Comparison of ENCODE assay signal across 10 mouse cellular contexts in genomic region chr9:118512681-118513233, GRCm38 (mm10). TPM values are rescaled to one million over a fixed set of nuclear protein-coding genes. Genes with fewer than 3 reads are reported as not detected.
DNase-seq lines count a peak whose midpoint lies in the region; ATAC-seq and TF ChIP-seq lines count a peak whose summit lies in the region.
"Had no signal": no experiment of that assay in that cellular context is flagged by ENCODE, and none has a peak within 500 bp of the region (broad histone marks: within the 10 kb centered on the region; RNA-seq: fewer than 3 reads in every experiment).

No protein-coding gene starts in this region.

- 43% methylated on average over 3 of the region's 3 CpGs for WGBS in kidney, postnatal 0 days
- WGBS in heart, embryonic 14.5 days = 29% methylated on average over 3 of the region's 3 CpGs
- WGBS in forebrain, embryonic 14.5 days = 83% methylated on average over 3 of the region's 3 CpGs

- no peaks in the 10 kb centered on the region for H3K9me3 ChIP-seq in kidney, postnatal 0 days (replicated peaks; ENCODE audit: low read length)
- no peaks in the 10 kb centered on the region for H3K9me3 ChIP-seq in heart, embryonic 14.5 days (ENCODE audit: control insufficient read depth, low read length)
- H3K9me3 ChIP-seq in forebrain, embryonic 14.5 days (replicated peaks; ENCODE audit: control insufficient read depth, low read length) = no peaks in the 10 kb centered on the region

- no peak overlapping the region for H3K4me3 ChIP-seq in kidney, postnatal 0 days (replicated peaks; ENCODE audit: low read depth, low read length)
- H3K4me3 ChIP-seq in heart, embryonic 14.5 days (ENCODE audit: control insufficient read depth in 1 of 2, insufficient read depth in 1 of 2, low read depth in 1 of 2, low read length in 2 of 2) = no peak overlapping the region
- no peak overlapping the region for H3K4me3 ChIP-seq in forebrain, embryonic 14.5 days (ENCODE audit: low read depth, low read length)

- TF ChIP-seq CTCF in kidney, postnatal 0 days (IDR thresholded peaks at IDR 0.05; ENCODE audit: low read depth) = no peak

- peak overlapping the region; percentile 43; the same call in 1 of the 2 replicates for H3K27ac ChIP-seq in kidney, postnatal 0 days
- peak overlapping the region; percentile 42 to 65 for H3K27ac ChIP-seq in heart, embryonic 14.5 days (replicated peaks in 1 of 2; ENCODE audit: control insufficient read depth in 1 of 2, insufficient read depth in 1 of 2, low read depth in 2 of 2, low read length in 2 of 2)
- no peak overlapping the region for H3K27ac ChIP-seq in forebrain, embryonic 14.5 days (ENCODE audit: low read depth, low read length)

- ATAC-seq in kidney, postnatal 0 days (replicated peaks; ENCODE audit: low FRiP score, low read depth) = no peak; the same call in 1 of the 2 replicates
- no peak for ATAC-seq in heart, embryonic 14.5 days (ENCODE audit: insufficient number of reproducible peaks, insufficient read depth, low FRiP score, low read depth)
- ATAC-seq in neutrophil, adult 5-6 weeks (ENCODE audit: extremely low read depth, insufficient number of reproducible peaks, low FRiP score, poor library complexity, severe bottlenecking) = 0 out of 2 replicates have a peak, but pooled peaks have one; percentile 9
- no peak for ATAC-seq in forebrain, embryonic 14.5 days

- H3K36me3 ChIP-seq in kidney, postnatal 0 days (ENCODE audit: insufficient read depth, low read length) = peaks cover 16% of the 10 kb centered on the region; the same call in 1 of the 2 replicates
- H3K36me3 ChIP-seq in heart, embryonic 14.5 days (ENCODE audit: control insufficient read depth, insufficient read depth, low read length) = peaks cover 31% of the 10 kb centered on the region
- peaks cover 16% of the 10 kb centered on the region for H3K36me3 ChIP-seq in forebrain, embryonic 14.5 days (ENCODE audit: control insufficient read depth, insufficient read depth, low read length)

- H3K27me3 ChIP-seq in kidney, postnatal 0 days (ENCODE audit: insufficient read depth, low read length) = no peaks in the 10 kb centered on the region
- no peaks in the 10 kb centered on the region for H3K27me3 ChIP-seq in heart, embryonic 14.5 days (ENCODE audit: control insufficient read depth, insufficient read depth, low read length)
- no peaks in the 10 kb centered on the region for H3K27me3 ChIP-seq in forebrain, embryonic 14.5 days (replicated peaks; ENCODE audit: control insufficient read depth, insufficient read depth, low read length)

- H3K9ac ChIP-seq in kidney, postnatal 0 days (ENCODE audit: low read depth, low read length) = no peak overlapping the region
- H3K9ac ChIP-seq in heart, embryonic 14.5 days (ENCODE audit: low read length) = peak overlapping the region; percentile 35; the same call in 1 of the 2 replicates
- no peak overlapping the region for H3K9ac ChIP-seq in forebrain, embryonic 14.5 days (ENCODE audit: low read length)

- H3K4me1 ChIP-seq in kidney, postnatal 0 days (replicated peaks; ENCODE audit: insufficient read depth, low read length) = peaks cover 12% of the 10 kb centered on the region; the same call in 1 of the 2 replicates
- H3K4me1 ChIP-seq in heart, embryonic 14.5 days (ENCODE audit: control insufficient read depth in 2 of 2, insufficient read depth in 2 of 2, low read length in 2 of 2) = peaks cover 19 to 80% of the 10 kb centered on the region in 2 experiments
- H3K4me1 ChIP-seq in forebrain, embryonic 14.5 days (ENCODE audit: control insufficient read depth, insufficient read depth, low read length) = peaks cover 3% of the 10 kb centered on the region; the same call in 1 of the 2 replicates

- DNase-seq in kidney, postnatal 0 days (ENCODE audit: low spot score) = peak; percentile 47
- DNase-seq in kidney, adult 18-20 months = no peak
- peak; percentile 53 for DNase-seq in NIH3T3 (ENCODE audit: low read depth)
- DNase-seq in layer of hippocampus, postnatal 25 days (ENCODE audit: extremely low spot score in 1 of 2, low spot score in 1 of 2) = no peak
- DNase-seq in forebrain, embryonic 14.5 days (ENCODE audit: low spot score) = no peak
- no peak for DNase-seq in cerebellum, postnatal 14 days
- DNase-seq: embryo, embryonic 11 days; right cerebral cortex, postnatal 25 days had no signal

- H3K4me2 ChIP-seq in kidney, postnatal 0 days (ENCODE audit: low read length) = no peak overlapping the region
- peak overlapping the region; percentile 16; the same call in 1 of the 2 replicates for H3K4me2 ChIP-seq in heart, embryonic 14.5 days (ENCODE audit: low read length)
- no peak overlapping the region for H3K4me2 ChIP-seq in forebrain, embryonic 14.5 days (ENCODE audit: low read length)

RNA-seq across cellular contexts. Expression of gene Golga4, which starts 6.7 kb away (rescaled TPM):
- 38.9 and 46.5 TPM in 2 replicates for polyA plus RNA-seq in kidney, postnatal 0 days (2015; fragmentation: Nextera tagmentation; extraction: Ambion mirVana)
- 61.0 and 64.0 TPM in 2 replicates for polyA plus RNA-seq in heart, embryonic 14.5 days (2014; fragmentation: Nextera tagmentation; extraction: Ambion mirVana)
- 120 and 135 TPM in 2 replicates for total RNA-seq in neutrophil, adult 5-6 weeks (2017)
- 10 to 100 TPM; 69.2 to 98.9 TPM for total RNA-seq in layer of hippocampus, postnatal 25 days (2021)
- 28.5 and 41.2 TPM in 2 replicates for polyA plus RNA-seq in forebrain, embryonic 14.5 days (2014; fragmentation: Nextera tagmentation; extraction: Ambion mirVana)

RNA-seq across cellular contexts. Expression of gene Eomes, which starts 34.7 kb away (rescaled TPM):
- polyA plus RNA-seq in kidney, postnatal 0 days (2015; fragmentation: Nextera tagmentation; extraction: Ambion mirVana) = 0.08 TPM in 1 of 2 replicates, not detected in the other
- polyA plus RNA-seq in heart, embryonic 14.5 days (2014; fragmentation: Nextera tagmentation; extraction: Ambion mirVana) = not detected in 2 replicates
- 1.7 and 2.2 TPM in 2 replicates for total RNA-seq in neutrophil, adult 5-6 weeks (2017)
- 1 to 10 TPM; 1.3 TPM for total RNA-seq in layer of hippocampus, postnatal 25 days (2021)
- 22.9 and 24.1 TPM in 2 replicates for polyA plus RNA-seq in forebrain, embryonic 14.5 days (2014; fragmentation: Nextera tagmentation; extraction: Ambion mirVana)

Comparison
In these comparisons a context has a peak if more than half of its experiments do, and no peak if none do; other contexts are left out.
1. DNase-seq: peak in kidney, postnatal 0 days (single experiment) and NIH3T3 (single experiment); none in kidney, adult 18-20 months (single experiment), layer of hippocampus, postnatal 25 days (0 of 2), forebrain, embryonic 14.5 days (single experiment) and cerebellum, postnatal 14 days (0 of 2).
2. RNA of gene Eomes, which starts 34.7 kb away (polyA plus RNA-seq): 22.9 to 24.1 TPM in forebrain, embryonic 14.5 days; 0.08 TPM in kidney, postnatal 0 days and not detected in heart, embryonic 14.5 days; every median in the first group is over 10 times any median in the second.